Mouse (Mus musculus) megakaryocyte, embryonic 14.5 days (primary cell): ENCODE data around the gene Six5.

Source experiments
- FLI1 ChIP-seq: IDR thresholded peaks from 2 replicates; pipeline ENCODE4 v1.6.1; 2012; ENCODE audit warnings: low read length, inconsistent platforms, mixed read lengths
- GATA1 ChIP-seq: IDR thresholded peaks from 3 replicates; pipeline ENCODE4 v1.6.1; 2012; ENCODE audit warnings: mixed read lengths, low read length, inconsistent platforms, borderline replicate concordance

DNA sequence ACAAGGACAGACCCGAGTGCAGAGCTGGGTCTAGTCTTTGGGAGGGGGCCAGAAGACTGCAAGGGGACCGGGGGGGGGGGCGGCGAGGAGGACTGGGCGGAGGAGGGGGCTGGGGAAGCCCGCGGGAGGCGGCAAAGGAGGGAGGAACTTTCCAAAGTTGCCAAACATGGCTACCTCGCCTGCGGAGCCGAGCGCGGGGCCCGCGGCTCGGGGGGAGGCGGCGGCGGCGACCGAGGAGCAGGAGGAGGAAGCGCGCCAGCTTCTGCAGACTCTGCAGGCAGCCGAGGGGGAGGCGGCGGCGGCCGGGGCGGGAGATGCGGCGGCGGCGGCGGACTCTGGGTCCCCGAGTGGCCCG lies at the start of gene Six5:
- no peak for TF ChIP-seq GATA1
- TF ChIP-seq FLI1, result no peak
